Mouse (Mus musculus) heart, adult 2 months (tissue): Measurements from ENCODE around the gene Arhgap31.

Source experiments
- CTCF ChIP-seq: fragments of 200-600 bp; IDR thresholded peaks from 2 replicates; pipeline ENCODE4 v1.8.1; 2022; ENCODE audit warnings: antibody characterized with exemption, mild to moderate bottlenecking, moderate library complexity
- EP300 ChIP-seq: fragments of 200-500 bp; IDR thresholded peaks from 2 replicates; pipeline ENCODE4 v1.6.1; 2011; ENCODE audit warnings: low read depth, low read length, control low read depth; ENCODE audit not compliant: insufficient read depth
- POLR2A ChIP-seq: fragments of 200-500 bp; IDR thresholded peaks from 2 replicates; pipeline ENCODE4 v1.6.1; 2011; ENCODE audit warnings: mild to moderate bottlenecking, low read depth, low read length, control low read depth; ENCODE audit not compliant: insufficient read depth

- TF ChIP-seq CTCF (no peak), POLR2A (peak; percentile 19; the same call in 1 of the 2 replicates), EP300 (no peak)
Observed at GRCm38 (mm10) chr16:38592026-38592678, 120.9 kb downstream of the Arhgap31 start.
